Mouse (Mus musculus) liver, embryonic 11.5 days (tissue): ENCODE measurements around the gene Wdfy2. TPM values are rescaled to one million over a fixed set of nuclear protein-coding genes. Genes with fewer than 3 reads are reported as not detected.
"Not testable (repeated sequence)": the region's sequence is repeated elsewhere in the genome, so short reads cannot be mapped to it uniquely, and the experiment has no call there.

ENCODE experiments used
- ATAC-seq: fragments of 200-750 bp; cut with Nextera tagmentation; replicated peaks from 2 replicates; pipeline ENCODE4 v1.8.0; 2017; ENCODE audit warnings: moderate number of reproducible peaks, mild to moderate bottlenecking, moderate TSS enrichment, moderate library complexity; ENCODE audit not compliant: low FRiP score
- DNase-seq: peaks from one replicate; pipeline ENCODE4 v3.0.0-alpha.2; 2017; ENCODE audit warnings: low spot score
- H3K27ac ChIP-seq: fragments of 300-500 bp; sonication (generic); 2 replicates; pipeline ENCODE4 v1.5.1; 2014; ENCODE audit warnings: mild to moderate bottlenecking, low read depth, low read length, control low read depth
- H3K27me3 ChIP-seq: fragments of 300-500 bp; sonication (generic); replicated peaks from 2 replicates; pipeline ENCODE4 v1.6.1; 2014; ENCODE audit warnings: low read length, mixed read lengths; ENCODE audit not compliant: control insufficient read depth, insufficient read depth
- H3K36me3 ChIP-seq: fragments of 300-500 bp; sonication (generic); 2 replicates; pipeline ENCODE4 v1.6.1; 2014; ENCODE audit warnings: mild to moderate bottlenecking, low read length, moderate library complexity, mixed read lengths; ENCODE audit not compliant: control insufficient read depth, insufficient read depth
- H3K4me1 ChIP-seq: fragments of 300-500 bp; sonication (generic); replicated peaks from 2 replicates; pipeline ENCODE4 v1.6.1; 2014; ENCODE audit warnings: low read length, mixed read lengths; ENCODE audit not compliant: control insufficient read depth, insufficient read depth
- H3K4me2 ChIP-seq: fragments of 300-500 bp; sonication (generic); 2 replicates; pipeline ENCODE4 v1.6.1; 2014; ENCODE audit warnings: mild to moderate bottlenecking, control low read depth, moderate library complexity
- H3K4me3 ChIP-seq: fragments of 300-500 bp; sonication (generic); 2 replicates; pipeline ENCODE4 v1.5.1; 2014; ENCODE audit warnings: low read depth, low read length, control low read depth
- H3K9ac ChIP-seq: fragments of 300-500 bp; sonication (generic); 2 replicates; pipeline ENCODE4 v1.6.1; 2014; ENCODE audit warnings: low read depth, low read length, control low read depth
- H3K9me3 ChIP-seq: fragments of 300-500 bp; sonication (generic); 2 replicates; pipeline ENCODE4 v1.6.1; 2016; ENCODE audit warnings: low read length, inconsistent platforms, mixed read lengths; ENCODE audit not compliant: control insufficient read depth
- WGBS: fragments of 180-500 bp; shearing (Covaris S2); extraction: QIAGEN DNeasy Blood & Tissue Kit; methylation state at CpG from one replicate; pipeline ENCODE4 v1.1.7; 2014; 5-methylcytosine and 5-hydroxymethylcytosine counted together
- polyA plus RNA-seq: library from polyadenylated mRNA; unstranded; fragments of >200 nt; fragmentation: Nextera tagmentation; extraction: Ambion mirVana; gene quantifications from 2 replicates; pipeline ENCODE4 v1.2.1, GENCODE M21; 2014

Wdfy2 gene
- polyA plus RNA-seq, 1 experiment from 2014 or later, result 6.0 TPM

- H3K9me3 ChIP-seq, result no peaks in the 10 kb centered on the region
- H3K36me3 ChIP-seq, result no peaks in the 10 kb centered on the region
- H3K27ac ChIP-seq, result no peak overlapping the region
- no peak overlapping the region for H3K9ac ChIP-seq
- H3K4me2 ChIP-seq, result no peak overlapping the region
- no peak for DNase-seq
- no peaks in the 10 kb centered on the region for H3K27me3 ChIP-seq
- no peak overlapping the region for H3K4me3 ChIP-seq
- peaks cover 7% of the 10 kb centered on the region for H3K4me1 ChIP-seq
- 88% methylated on average over 3 of the region's 3 CpGs for WGBS
- ATAC-seq, result no peak
Observed at GRCm38 (mm10) chr14:62891401-62891800, 53.9 kb downstream of the Wdfy2 start.

- WGBS, result 62% methylated on average over 8 of the region's 8 CpGs
- no peak overlapping the region for H3K4me2 ChIP-seq
- peaks cover 7% of the 10 kb centered on the region for H3K4me1 ChIP-seq
- H3K4me3 ChIP-seq, result no peak overlapping the region
- H3K9me3 ChIP-seq, result no peaks in the 10 kb centered on the region
- no peak overlapping the region for H3K27ac ChIP-seq
- no peak for DNase-seq
- H3K36me3 ChIP-seq, result no peaks in the 10 kb centered on the region
- H3K27me3 ChIP-seq, result no peaks in the 10 kb centered on the region
- no peak overlapping the region for H3K9ac ChIP-seq
- ATAC-seq, result no peak
Observed at GRCm38 (mm10) chr14:62892771-62893641, 55.5 kb downstream of the Wdfy2 start.

GRCm38 (mm10) chr14:62893642-62894180 is 56.2 kb downstream of the Wdfy2 start:
- not testable (repeated sequence) for H3K36me3 ChIP-seq, H3K27ac ChIP-seq, H3K27me3 ChIP-seq, H3K9me3 ChIP-seq, ATAC-seq, H3K9ac ChIP-seq, DNase-seq, H3K4me3 ChIP-seq, H3K4me2 ChIP-seq, H3K4me1 ChIP-seq
- 62% methylated on average over 5 of the region's 5 CpGs for whole genome bisulfite sequencing

- H3K9me3 ChIP-seq, result no peaks in the 10 kb centered on the region
- no peaks in the 10 kb centered on the region for H3K27me3 ChIP-seq
- no peaks in the 10 kb centered on the region for H3K36me3 ChIP-seq
- no peak overlapping the region for H3K27ac ChIP-seq
- 89% methylated on average over 8 of the region's 8 CpGs for WGBS
- no peak for DNase-seq
- ATAC-seq, result no peak
- H3K4me1 ChIP-seq, result peaks cover 7% of the 10 kb centered on the region
- no peak overlapping the region for H3K9ac ChIP-seq
- no peak overlapping the region for H3K4me3 ChIP-seq
- H3K4me2 ChIP-seq, result no peak overlapping the region
Observed at GRCm38 (mm10) chr14:62894924-62895840, 57.7 kb downstream of the Wdfy2 start.

- no peak overlapping the region for H3K9ac ChIP-seq
- no peaks in the 10 kb centered on the region for H3K36me3 ChIP-seq
- WGBS, result 80% methylated on average over 6 of the region's 6 CpGs
- H3K9me3 ChIP-seq, result no peaks in the 10 kb centered on the region
- no peaks in the 10 kb centered on the region for H3K27me3 ChIP-seq
- ATAC-seq (no peak), DNase-seq (no peak)
- no peak overlapping the region for H3K4me2 ChIP-seq
- H3K4me3 ChIP-seq, result no peak overlapping the region
- H3K4me1 ChIP-seq, result peaks cover 4% of the 10 kb centered on the region
- H3K27ac ChIP-seq, result no peak overlapping the region
Observed at GRCm38 (mm10) chr14:62898061-62898460, 60.6 kb downstream of the Wdfy2 start.

GRCm38 (mm10) chr14:62907888-62908287 is 70.4 kb downstream of the Wdfy2 start:
- no peak overlapping the region for H3K9ac ChIP-seq
- H3K4me3 ChIP-seq, result no peak overlapping the region
- WGBS, result 80% methylated on average over 2 of the region's 2 CpGs
- no peak overlapping the region for H3K4me2 ChIP-seq
- ATAC-seq (no peak), DNase-seq (no peak)
- H3K4me1 ChIP-seq, result no peaks in the 10 kb centered on the region; the same call in 1 of the 2 replicates
- no peaks in the 10 kb centered on the region for H3K36me3 ChIP-seq
- no peaks in the 10 kb centered on the region for H3K9me3 ChIP-seq
- H3K27ac ChIP-seq, result no peak overlapping the region
- no peaks in the 10 kb centered on the region for H3K27me3 ChIP-seq

GRCm38 (mm10) chr14:62908550-62908949 is 71.1 kb downstream of the Wdfy2 start:
- Histone ChIP-seq H3K36me3 (no peaks in the 10 kb centered on the region), H3K9me3 (no peaks in the 10 kb centered on the region), H3K4me2 (no peak overlapping the region), H3K9ac (no peak overlapping the region), H3K27ac (no peak overlapping the region), H3K4me1 (no peaks in the 10 kb centered on the region; the same call in 1 of the 2 replicates), H3K4me3 (no peak overlapping the region), H3K27me3 (no peaks in the 10 kb centered on the region)
- DNase-seq (no peak), ATAC-seq (no peak)
- WGBS, result 81% methylated on average over 5 of the region's 5 CpGs

GRCm38 (mm10) chr14:62910859-62911258 is 73.4 kb downstream of the Wdfy2 start:
- WGBS, result 68% methylated on average over 4 of the region's 4 CpGs
- no peak for DNase-seq

More at GRCm38 (mm10) chr14:62910859-62911258, 73.4 kb downstream of the Wdfy2 start:
- Histone ChIP-seq H3K27ac (no peak overlapping the region), H3K9me3 (no peaks in the 10 kb centered on the region), H3K36me3 (no peaks in the 10 kb centered on the region), H3K4me2 (no peak overlapping the region), H3K4me1 (no peaks in the 10 kb centered on the region; the same call in 1 of the 2 replicates), H3K27me3 (no peaks in the 10 kb centered on the region), H3K9ac (no peak overlapping the region), H3K4me3 (no peak overlapping the region)
- ATAC-seq, result no peak
